Mouse (Mus musculus) embryonic facial prominence, embryonic 12.5 days (tissue): ENCODE measurements around the gene Gm49387. TPM values are rescaled to one million over a fixed set of nuclear protein-coding genes. Genes with fewer than 3 reads are reported as not detected.

Experiments used
- ATAC-seq: fragments of 200-750 bp; cut with Nextera tagmentation; 2 replicates; pipeline ENCODE4 v1.8.0; 2017; ENCODE audit not compliant: insufficient number of reproducible peaks, insufficient read depth, low FRiP score, low TSS enrichment
- H3K27ac ChIP-seq: fragments of 300-500 bp; sonication (generic); 2 replicates; pipeline ENCODE4 v1.5.1; 2016; ENCODE audit warnings: mild to moderate bottlenecking
- H3K27me3 ChIP-seq: fragments of 300-500 bp; sonication (generic); 2 replicates; pipeline ENCODE4 v1.6.1; 2016; ENCODE audit warnings: mild to moderate bottlenecking, moderate library complexity
- H3K36me3 ChIP-seq: fragments of 300-500 bp; sonication (generic); 2 replicates; pipeline ENCODE4 v1.6.1; 2016; ENCODE audit warnings: mild to moderate bottlenecking
- H3K4me1 ChIP-seq: fragments of 300-500 bp; sonication (generic); 2 replicates; pipeline ENCODE4 v1.6.1; 2016
- H3K4me2 ChIP-seq: fragments of 300-500 bp; sonication (generic); replicated peaks from 2 replicates; pipeline ENCODE4 v1.6.1; 2016; ENCODE audit warnings: mild to moderate bottlenecking, moderate library complexity
- H3K4me3 ChIP-seq: fragments of 300-500 bp; sonication (generic); 2 replicates; pipeline ENCODE4 v1.5.1; 2016; ENCODE audit warnings: mild to moderate bottlenecking
- H3K9ac ChIP-seq: fragments of 300-500 bp; sonication (generic); 2 replicates; pipeline ENCODE4 v1.6.1; 2016; ENCODE audit warnings: mild to moderate bottlenecking, moderate library complexity
- H3K9me3 ChIP-seq: fragments of 300-500 bp; sonication (generic); 2 replicates; pipeline ENCODE4 v1.6.1; 2016; ENCODE audit warnings: mild to moderate bottlenecking, moderate library complexity
- WGBS: fragments of 180-500 bp; shearing (Covaris S2); methylation state at CpG from one replicate; pipeline ENCODE4 v1.1.7; 2016; 5-methylcytosine and 5-hydroxymethylcytosine counted together
- polyA plus RNA-seq: library from polyadenylated mRNA; unstranded; fragments of >200 nt; fragmentation: Nextera tagmentation; extraction: Ambion mirVana; gene quantifications from 2 replicates; pipeline ENCODE4 v1.2.1, GENCODE M21; 2016

The Gm49387 gene
- polyA plus RNA-seq, 1 experiment from 2014 or later: 2.3 TPM

GRCm38 (mm10) chr14:31586451-31586850 is 54.2 kb downstream of the Gm49387 start:
- Histone ChIP-seq H3K4me3 (no peak overlapping the region), H3K27me3 (no peaks in the 10 kb centered on the region), H3K27ac (no peak overlapping the region), H3K9ac (no peak overlapping the region), H3K4me2 (no peak overlapping the region), H3K9me3 (no peaks in the 10 kb centered on the region), H3K36me3 (no peaks in the 10 kb centered on the region), H3K4me1 (no peaks in the 10 kb centered on the region)
- WGBS: 86% methylated on average over 8 of the region's 8 CpGs
- ATAC-seq: no peak

GRCm38 (mm10) chr14:31583082-31583481 is 57.6 kb downstream of the Gm49387 start:
- Histone ChIP-seq H3K27me3 (no peaks in the 10 kb centered on the region), H3K27ac (no peak overlapping the region), H3K4me3 (no peak overlapping the region), H3K4me2 (no peak overlapping the region), H3K4me1 (0 out of 2 replicates have a peak, but pooled peaks cover 5% of the 10 kb centered on the region), H3K36me3 (no peaks in the 10 kb centered on the region), H3K9ac (no peak overlapping the region), H3K9me3 (no peaks in the 10 kb centered on the region)
- 83% methylated on average over 8 of the region's 9 CpGs for WGBS
- no peak for ATAC-seq

GRCm38 (mm10) chr14:31577966-31578735 is 62.5 kb downstream of the Gm49387 start:
- no peak overlapping the region for H3K27ac ChIP-seq
- no peak for ATAC-seq
- WGBS: 46% methylated on average over 9 of the region's 9 CpGs
- no peak overlapping the region for H3K4me3 ChIP-seq
- no peak overlapping the region for H3K4me2 ChIP-seq
- no peaks in the 10 kb centered on the region for H3K27me3 ChIP-seq
- no peaks in the 10 kb centered on the region for H3K9me3 ChIP-seq
- no peaks in the 10 kb centered on the region for H3K36me3 ChIP-seq
- H3K4me1 ChIP-seq: peaks cover 24% of the 10 kb centered on the region
- no peak overlapping the region for H3K9ac ChIP-seq

GRCm38 (mm10) chr14:31576846-31577697 is 63.6 kb downstream of the Gm49387 start:
- Histone ChIP-seq H3K9ac (no peak overlapping the region), H3K36me3 (no peaks in the 10 kb centered on the region), H3K4me1 (peaks cover 24% of the 10 kb centered on the region), H3K4me3 (no peak overlapping the region), H3K27ac (no peak overlapping the region), H3K4me2 (no peak overlapping the region), H3K27me3 (no peaks in the 10 kb centered on the region), H3K9me3 (no peaks in the 10 kb centered on the region)
- WGBS: 44% methylated on average over 10 of the region's 10 CpGs
- ATAC-seq: no peak

GRCm38 (mm10) chr14:31575866-31576265 is 64.8 kb downstream of the Gm49387 start:
- no peak overlapping the region for H3K9ac ChIP-seq
- no peak overlapping the region for H3K4me2 ChIP-seq
- no peaks in the 10 kb centered on the region for H3K27me3 ChIP-seq
- H3K4me3 ChIP-seq: no peak overlapping the region
- H3K4me1 ChIP-seq: peaks cover 24% of the 10 kb centered on the region
- H3K9me3 ChIP-seq: no peaks in the 10 kb centered on the region
- no peak for ATAC-seq
- H3K27ac ChIP-seq: no peak overlapping the region; the same call in 1 of the 2 replicates
- H3K36me3 ChIP-seq: no peaks in the 10 kb centered on the region
- WGBS: 66% methylated on average over 9 of the region's 9 CpGs

GRCm38 (mm10) chr14:31574903-31575665 is 65.6 kb downstream of the Gm49387 start:
- no peak for ATAC-seq
- Histone ChIP-seq H3K9me3 (no peaks in the 10 kb centered on the region), H3K4me1 (peaks cover 24% of the 10 kb centered on the region), H3K27ac (no peak overlapping the region), H3K36me3 (no peaks in the 10 kb centered on the region), H3K4me2 (no peak overlapping the region), H3K9ac (no peak overlapping the region), H3K27me3 (no peaks in the 10 kb centered on the region), H3K4me3 (no peak overlapping the region)
- 86% methylated on average over 18 of the region's 18 CpGs for WGBS

GRCm38 (mm10) chr14:31572561-31573175 is 68.0 kb downstream of the Gm49387 start:
- no peaks in the 10 kb centered on the region for H3K27me3 ChIP-seq
- H3K4me3 ChIP-seq: no peak overlapping the region
- H3K9ac ChIP-seq: no peak overlapping the region
- H3K4me2 ChIP-seq: no peak overlapping the region
- no peak for ATAC-seq
- H3K9me3 ChIP-seq: no peaks in the 10 kb centered on the region
- H3K4me1 ChIP-seq: peaks cover 16% of the 10 kb centered on the region
- WGBS: 85% methylated on average over 9 of the region's 9 CpGs
- H3K36me3 ChIP-seq: no peaks in the 10 kb centered on the region
- no peak overlapping the region for H3K27ac ChIP-seq

- H3K4me1 ChIP-seq: peaks cover 11% of the 10 kb centered on the region; the same call in 1 of the 2 replicates
- H3K27ac ChIP-seq: no peak overlapping the region
- no peak overlapping the region for H3K4me3 ChIP-seq
- H3K4me2 ChIP-seq: no peak overlapping the region
- no peak for ATAC-seq
- H3K9me3 ChIP-seq: no peaks in the 10 kb centered on the region
- 76% methylated on average over 5 of the region's 5 CpGs for WGBS
- H3K9ac ChIP-seq: no peak overlapping the region
- no peaks in the 10 kb centered on the region for H3K36me3 ChIP-seq
- no peaks in the 10 kb centered on the region for H3K27me3 ChIP-seq
These were observed 69.3 kb downstream of the Gm49387 start for GRCm38 (mm10) chr14:31571419-31571818.

GRCm38 (mm10) chr14:31570131-31570951 is 70.3 kb downstream of the Gm49387 start:
- no peaks in the 10 kb centered on the region for H3K9me3 ChIP-seq
- no peaks in the 10 kb centered on the region for H3K27me3 ChIP-seq
- no peak overlapping the region for H3K4me3 ChIP-seq
- WGBS: 76% methylated on average over 6 of the region's 6 CpGs
- no peak overlapping the region for H3K27ac ChIP-seq
- H3K9ac ChIP-seq: no peak overlapping the region
- no peak overlapping the region for H3K4me2 ChIP-seq
- peaks cover under 1% of the 10 kb centered on the region; the same call in 1 of the 2 replicates for H3K4me1 ChIP-seq
- H3K36me3 ChIP-seq: no peaks in the 10 kb centered on the region
- no peak for ATAC-seq

GRCm38 (mm10) chr14:31569151-31569631 is 71.5 kb downstream of the Gm49387 start:
- Histone ChIP-seq H3K9me3 (no peaks in the 10 kb centered on the region), H3K4me1 (peaks cover 8% of the 10 kb centered on the region; the same call in 1 of the 2 replicates), H3K4me3 (no peak overlapping the region), H3K4me2 (no peak overlapping the region), H3K9ac (no peak overlapping the region), H3K36me3 (no peaks in the 10 kb centered on the region), H3K27ac (no peak overlapping the region), H3K27me3 (no peaks in the 10 kb centered on the region)
- ATAC-seq: no peak
- WGBS: 62% methylated on average over 7 of the region's 7 CpGs
